Mouse (Mus musculus) liver, adult 2 months (tissue): Measurements from ENCODE around the gene Fry.

Experiments
- CTCF ChIP-seq: fragments of 200-500 bp; IDR thresholded peaks from 2 replicates; pipeline ENCODE4 v1.5.1; 2011; ENCODE audit warnings: low read depth, low read length, control low read depth
- POLR2A ChIP-seq: fragments of 200-500 bp; IDR thresholded peaks from 2 replicates; pipeline ENCODE4 v1.6.1; 2011; ENCODE audit warnings: low read length, control low read depth; ENCODE audit not compliant: insufficient read depth; ENCODE audit errors: extremely low read depth

DNA sequence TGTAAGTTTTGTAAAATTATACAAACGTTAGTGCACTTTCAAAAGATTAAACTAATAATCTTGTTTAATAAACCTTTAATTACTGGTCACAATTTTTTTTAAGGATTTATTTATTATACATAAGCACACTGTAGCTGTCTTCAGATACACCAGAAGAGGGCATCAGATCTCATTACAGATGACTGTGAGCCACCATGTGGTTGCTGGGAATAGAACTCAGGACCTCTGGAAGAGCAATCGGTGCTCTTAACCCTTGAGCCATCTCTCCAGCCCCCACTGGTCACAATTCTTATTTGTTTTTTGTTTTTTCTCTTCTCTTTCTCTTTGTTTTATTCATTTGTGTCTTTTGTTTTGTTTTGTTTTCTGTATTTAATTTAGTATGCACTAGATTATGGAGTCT lies 406.8 kb downstream of the Fry start:
- TF ChIP-seq POLR2A (no peak), CTCF (no peak)
